Mouse (Mus musculus) ES-Bruce4 (cell line): Measurements from ENCODE around the gene Olfr1441.

Experiments
- CTCF ChIP-seq: IDR thresholded peaks from one replicate; pipeline ENCODE4 v1.8.1; 2011; ENCODE audit warnings: low read depth, low read length
- EP300 ChIP-seq: IDR thresholded peaks from 2 replicates; pipeline ENCODE4 v1.6.1; 2011; ENCODE audit warnings: low read depth, low read length; ENCODE audit not compliant: insufficient read depth
- POLR2A ChIP-seq: IDR thresholded peaks from one replicate; pipeline ENCODE4 v1.8.1; 2011; ENCODE audit warnings: low read length; ENCODE audit not compliant: insufficient read depth

DNA sequence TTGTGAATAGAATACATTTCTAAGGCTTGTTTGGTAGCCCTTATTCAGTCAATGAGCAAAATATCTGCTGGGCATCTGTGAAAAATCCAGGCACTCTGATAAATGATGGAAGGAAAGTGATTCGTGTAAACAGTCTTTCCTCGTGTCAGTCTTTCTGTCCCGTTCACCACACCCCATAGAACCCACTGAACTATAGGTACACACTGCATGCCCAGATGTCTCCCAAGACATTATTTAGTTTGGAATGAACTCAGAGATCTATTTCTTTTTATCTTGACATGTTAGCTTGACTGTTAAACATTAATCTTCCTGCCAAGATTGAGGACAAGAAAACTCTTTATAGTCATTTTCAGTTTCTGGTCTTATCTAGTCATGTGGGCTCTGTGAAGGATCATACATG is 1.1 kb downstream of the Olfr1441 start:
- no peak for TF ChIP-seq POLR2A
- TF ChIP-seq CTCF = no peak
- TF ChIP-seq EP300 = no peak
